Mouse (Mus musculus): ENCODE measurements around the gene Enpp1.
"Not testable (repeated sequence)": the region's sequence is repeated elsewhere in the genome, so short reads cannot be mapped to it uniquely, and the experiment has no call there.

Enpp1 gene

GRCm38 (mm10) chr10:24635884-24636283, 76.1 kb downstream of the Enpp1 start:
- DNase-seq: no peak

DNA sequence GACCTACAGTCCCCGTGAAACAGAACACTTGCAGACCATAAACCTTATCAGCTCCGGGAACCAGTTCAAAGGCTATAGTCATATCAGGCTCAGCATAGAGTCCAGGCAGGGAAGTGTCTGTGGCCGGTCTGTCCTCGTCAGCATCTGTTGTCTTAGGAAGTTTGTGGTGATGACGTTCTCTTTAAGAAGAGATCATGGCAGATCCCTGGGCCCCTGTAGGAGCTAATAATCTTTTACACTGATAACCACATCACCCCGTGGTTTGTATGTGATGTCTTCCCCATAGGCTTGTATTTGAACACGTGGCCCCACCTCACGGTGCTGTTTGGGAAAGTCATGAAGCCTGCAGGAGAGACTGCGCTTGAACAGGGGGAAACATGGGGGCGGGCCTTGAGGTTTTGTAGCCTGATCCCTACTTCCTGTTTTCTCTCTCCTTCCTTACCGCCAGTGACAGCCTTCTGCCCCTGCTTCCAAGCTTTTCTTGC, 76.6 kb downstream of the Enpp1 start:
- peak; percentile 38 for DNase-seq

DNA sequence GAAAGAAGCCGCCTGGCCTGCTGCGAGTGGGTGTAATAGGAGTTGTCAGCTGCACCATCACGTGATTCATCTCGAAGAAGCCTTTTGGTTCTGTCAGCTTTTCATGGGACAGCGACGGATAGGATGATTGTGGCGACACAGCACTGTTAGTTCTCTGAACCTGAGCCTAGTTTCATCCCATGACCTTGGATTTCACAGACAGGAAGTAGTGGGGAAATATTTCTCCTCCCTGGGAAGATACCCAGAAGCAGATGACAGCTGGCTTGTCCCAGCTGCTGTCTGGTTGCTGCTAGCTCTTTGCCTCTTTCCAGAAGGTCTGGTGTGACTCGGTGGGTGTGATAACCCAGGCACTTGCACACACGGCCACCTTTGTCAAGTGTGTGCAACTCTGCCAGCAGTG, 77.7 kb downstream of the Enpp1 start:
- peak; percentile 66 for DNase-seq

GRCm38 (mm10) chr10:24631122-24631521, 80.8 kb downstream of the Enpp1 start:
- DNase-seq: no peak

DNA sequence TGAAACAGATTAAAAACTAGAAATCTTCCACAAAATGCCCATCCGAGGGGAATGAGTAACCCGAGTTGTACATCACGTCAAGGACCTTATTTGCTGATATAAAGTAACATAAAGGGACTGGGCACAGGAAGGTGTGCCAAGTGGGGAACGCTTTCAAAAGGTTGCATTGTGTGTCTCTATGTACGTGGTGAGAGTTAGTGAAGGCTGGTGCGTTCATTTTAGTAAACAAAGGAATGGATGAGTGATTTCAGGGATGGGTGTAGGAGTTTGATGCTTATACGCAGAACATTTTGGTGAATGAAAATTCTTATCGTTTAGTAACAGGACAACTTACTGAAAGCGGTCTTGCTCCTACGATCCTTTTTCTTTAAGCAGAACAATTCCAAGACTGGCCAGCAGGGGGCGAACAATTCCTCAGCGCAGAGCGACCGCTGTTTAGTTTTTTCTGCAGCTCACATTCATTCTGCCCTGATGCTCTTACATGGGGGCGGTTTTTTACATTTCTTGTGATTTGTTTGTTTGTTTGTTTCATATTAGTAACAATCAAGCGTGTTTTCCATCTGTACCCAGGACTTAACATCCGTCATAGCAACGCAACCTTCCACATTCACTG, 81.4 kb downstream of the Enpp1 start:
- peak; percentile 89 for DNase-seq

DNA sequence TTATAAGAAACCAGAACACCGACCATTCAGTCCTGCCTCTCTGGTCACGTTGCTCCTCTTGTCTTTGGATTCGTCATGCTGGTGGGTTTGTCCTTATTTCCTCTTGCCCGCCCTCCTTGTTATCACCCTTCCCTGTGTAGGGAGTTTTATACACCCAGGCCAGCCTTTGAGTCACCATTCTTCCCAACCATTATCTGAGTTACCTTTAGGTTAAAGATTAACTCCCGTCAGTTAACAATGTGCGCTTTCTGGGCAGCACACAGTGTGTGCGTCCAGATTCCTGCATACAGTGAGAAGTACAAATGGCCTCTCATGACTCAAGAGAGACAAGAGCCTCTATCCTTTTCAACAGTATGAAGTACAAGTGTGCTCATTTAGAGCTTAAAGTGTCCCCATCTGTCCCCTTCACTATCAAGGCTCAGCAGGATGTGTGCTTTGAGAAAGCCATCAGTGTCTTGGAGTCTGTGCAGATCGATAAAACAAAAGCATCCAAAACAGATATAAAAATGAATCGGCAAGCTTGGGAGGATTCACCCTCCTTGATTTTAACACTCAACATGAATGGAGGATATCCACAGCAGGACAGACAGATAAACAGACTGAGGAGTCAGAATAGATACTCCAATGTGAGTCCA, 82.8 kb downstream of the Enpp1 start:
- no peak for DNase-seq

DNA sequence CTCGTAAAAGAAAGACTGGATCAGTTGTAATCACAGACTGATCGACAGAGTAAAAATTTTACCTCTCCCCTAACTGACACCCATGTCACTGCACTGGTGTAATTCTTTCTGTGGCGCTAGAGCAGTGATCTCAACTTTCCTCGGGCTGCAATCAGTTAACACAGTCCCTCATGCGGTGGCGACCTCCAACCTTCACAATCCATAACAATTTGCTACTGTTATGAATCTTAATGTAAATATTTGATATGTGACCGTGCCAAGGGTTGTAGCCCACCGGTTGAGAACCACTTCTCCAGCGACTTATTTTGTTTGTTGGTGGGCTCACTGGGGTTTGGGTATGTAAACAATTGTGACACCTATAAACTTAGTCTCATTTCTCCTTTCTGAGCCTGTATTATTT, 83.5 kb downstream of the Enpp1 start:
- DNase-seq: no peak

DNA sequence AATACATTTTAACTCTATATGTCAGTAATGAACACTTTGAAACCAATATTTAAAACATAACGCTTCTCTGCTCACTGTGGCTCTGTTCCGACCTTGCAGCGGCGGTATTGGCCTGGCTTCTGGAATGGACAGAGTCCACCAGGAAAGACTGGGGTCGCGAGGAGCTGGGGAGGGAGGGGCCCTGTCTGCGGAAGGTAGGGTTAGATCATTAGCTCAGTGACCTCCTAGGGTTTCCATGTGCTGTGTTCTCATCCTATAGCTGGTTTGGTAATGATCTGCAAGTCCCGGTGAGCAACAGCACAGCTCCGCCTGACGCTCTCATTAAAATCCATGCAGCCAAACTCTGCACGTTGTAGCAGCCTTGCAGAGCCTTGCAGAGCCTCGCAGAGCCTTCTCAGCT, 84.7 kb downstream of the Enpp1 start:
- no peak for DNase-seq

DNA sequence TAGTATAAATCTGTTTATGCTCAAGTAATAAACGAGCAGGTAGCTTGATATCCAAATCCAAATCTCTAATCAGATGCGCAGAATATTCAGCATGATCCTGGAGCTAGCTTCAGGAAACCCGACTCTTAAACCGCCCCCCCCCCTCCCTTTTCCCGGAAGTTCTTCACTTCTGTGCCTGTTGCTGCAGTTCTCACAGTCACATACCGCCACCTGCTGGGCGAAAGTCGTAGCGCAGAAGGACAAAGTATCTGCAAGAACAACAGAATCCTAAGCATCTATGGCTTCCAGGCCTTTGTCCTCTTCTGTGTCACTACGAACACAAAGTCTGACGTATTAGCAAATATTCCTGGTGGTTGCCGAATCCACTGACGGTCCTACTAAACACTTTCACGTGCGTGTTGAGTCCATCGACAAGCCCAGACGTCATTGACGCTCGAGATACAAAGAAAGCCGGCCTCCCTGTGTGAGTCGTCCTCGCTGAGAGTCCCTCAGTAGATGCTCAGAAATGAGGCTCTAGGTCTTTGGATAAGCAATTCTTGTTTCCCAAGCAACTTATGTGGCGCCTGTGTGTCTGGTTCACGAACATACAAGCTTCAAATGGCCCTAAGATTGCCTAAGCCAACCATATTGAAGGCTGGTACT, 86.8 kb downstream of the Enpp1 start:
- peak; percentile 95 for DNase-seq

DNA sequence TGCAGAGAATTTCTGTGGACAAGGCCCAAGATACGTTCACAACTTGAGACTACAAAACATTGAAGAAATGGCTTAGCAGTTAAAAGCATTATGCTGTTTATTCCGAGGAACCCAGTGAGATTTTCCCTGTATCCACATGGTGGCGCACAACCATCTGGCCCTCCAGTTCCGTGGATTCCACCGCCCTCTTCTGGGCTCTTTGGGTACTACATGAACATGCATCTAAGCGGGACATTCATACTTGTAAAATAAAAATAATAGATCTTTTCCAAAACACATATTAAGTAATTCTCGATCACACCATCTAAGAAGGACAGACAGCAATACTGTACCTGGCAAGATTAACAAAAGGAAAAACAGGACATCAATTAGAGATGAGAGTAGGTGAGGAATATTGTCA, 89.4 kb downstream of the Enpp1 start:
- peak; percentile 90 for DNase-seq

DNA sequence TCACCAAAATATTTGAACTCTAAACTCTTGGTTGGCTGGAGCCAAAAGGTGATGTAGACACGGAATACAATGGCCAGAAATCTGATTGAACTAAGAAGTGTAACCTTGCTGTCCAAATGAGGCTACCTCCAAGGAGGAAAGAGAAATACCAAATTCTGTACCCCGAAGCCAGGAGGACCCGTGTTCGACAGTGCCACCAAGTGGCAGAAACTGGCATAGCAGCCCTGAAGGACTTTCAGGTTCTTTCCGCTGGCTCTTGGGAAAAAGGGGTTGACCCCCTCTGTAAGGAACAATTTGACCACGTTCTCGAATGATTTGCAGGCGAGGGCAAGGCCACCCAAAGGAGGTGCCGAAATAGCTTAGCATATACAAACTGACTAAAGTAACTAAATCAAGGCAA, 90.4 kb downstream of the Enpp1 start:
- DNase-seq: peak; percentile 80

GRCm38 (mm10) chr10:24616572-24616971, 95.4 kb downstream of the Enpp1 start:
- not testable (repeated sequence) for DNase-seq

DNA sequence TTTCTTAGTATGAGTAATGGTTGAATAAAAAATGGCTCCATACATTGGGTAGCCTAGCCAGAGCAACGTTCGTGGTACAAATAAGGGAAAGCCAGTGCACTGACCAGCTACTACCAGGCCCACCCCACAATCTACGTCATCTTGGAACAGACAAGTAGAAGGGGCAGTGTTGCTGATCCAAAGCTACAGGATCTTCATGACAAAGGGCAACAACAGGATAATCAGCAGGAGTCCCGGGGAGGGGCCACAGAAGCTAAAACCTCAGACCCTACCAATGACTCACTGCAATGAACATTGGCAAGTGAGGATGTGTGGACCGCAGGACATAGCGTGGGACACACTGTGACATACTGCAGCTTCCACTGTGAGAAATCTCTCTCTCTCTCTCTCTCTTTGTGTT, 96.2 kb downstream of the Enpp1 start:
- DNase-seq: no peak

DNA sequence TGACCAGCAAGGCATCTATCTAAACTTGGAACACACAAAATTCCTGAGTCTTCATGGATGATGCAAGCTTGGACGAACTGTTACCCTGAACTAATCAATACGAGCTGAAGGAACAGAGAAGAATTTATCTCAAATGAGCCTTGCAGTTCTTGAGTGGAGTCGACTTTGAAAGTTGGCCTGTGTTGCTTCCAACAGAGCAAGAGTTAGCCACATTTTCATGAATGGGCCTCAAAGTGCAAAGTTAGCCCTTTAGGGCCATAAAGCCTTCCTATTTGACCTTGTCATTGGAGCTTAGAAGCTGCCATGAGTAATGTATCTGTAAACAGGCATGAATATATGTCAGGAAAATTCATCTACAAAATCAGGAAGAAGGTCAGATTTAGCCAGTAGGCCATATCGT, 97.2 kb downstream of the Enpp1 start:
- DNase-seq: no peak

DNA sequence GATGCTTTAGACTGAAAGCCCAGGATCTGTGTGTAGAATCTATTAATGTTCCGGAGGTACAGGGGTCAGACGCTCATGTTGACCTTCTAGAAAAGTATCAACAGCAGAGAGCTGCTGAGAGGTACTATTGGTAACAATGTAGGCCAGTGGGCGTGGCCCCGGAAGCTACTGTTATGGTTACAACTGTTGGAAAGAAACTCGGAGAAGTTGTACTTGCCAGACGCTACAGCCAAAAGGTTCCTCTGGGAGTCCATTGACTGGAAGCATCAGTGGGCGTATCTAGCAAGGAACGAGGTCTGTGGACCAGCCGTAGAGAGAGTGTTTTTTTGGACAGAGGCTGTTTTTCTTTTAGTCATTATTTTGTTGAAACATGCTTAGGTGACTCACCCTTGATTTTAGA, 102.2 kb downstream of the Enpp1 start:
- no peak for DNase-seq

DNA sequence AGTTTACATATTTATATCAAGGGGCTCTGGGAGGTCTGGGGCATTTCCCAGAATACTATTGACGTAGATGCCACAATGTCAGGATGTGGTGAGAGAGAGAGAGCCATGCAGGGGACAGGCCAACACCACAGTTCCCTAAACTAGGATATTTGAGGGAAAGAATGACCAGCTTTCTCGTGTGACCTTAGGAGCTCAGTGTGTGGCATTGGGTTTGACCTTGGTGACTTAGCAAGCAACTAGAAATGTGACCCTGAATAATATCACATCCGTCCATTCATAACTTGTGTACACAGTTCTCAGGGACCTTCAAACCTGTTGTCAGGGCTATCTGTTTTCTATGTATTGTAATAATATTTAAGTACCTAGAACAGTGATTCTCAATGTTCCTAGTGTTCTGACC, 102.8 kb downstream of the Enpp1 start:
- no peak for DNase-seq

DNA sequence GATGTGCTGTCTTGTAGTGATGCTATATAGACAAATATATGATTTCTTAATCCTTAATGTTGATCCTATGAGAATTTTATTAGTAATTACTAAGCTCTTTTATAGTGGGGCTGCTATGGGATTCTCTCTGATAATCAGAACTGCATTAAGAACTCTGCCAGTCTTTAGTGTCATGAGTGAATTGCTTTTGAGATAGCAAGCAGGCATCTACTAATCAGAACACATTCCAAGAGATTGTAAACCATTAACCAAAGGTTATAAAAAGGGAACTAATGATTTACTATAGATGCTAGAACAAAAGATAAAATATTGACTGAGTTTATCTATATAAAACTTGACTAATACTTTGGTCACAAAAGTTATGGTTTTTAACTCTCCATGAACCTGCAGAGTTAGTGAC, 108.2 kb downstream of the Enpp1 start:
- DNase-seq: no peak

- DNase-seq: no peak
Observed at GRCm38 (mm10) chr10:24603035-24603434, 108.9 kb downstream of the Enpp1 start.

- DNase-seq: no peak
Observed at GRCm38 (mm10) chr10:24599802-24600201, 112.2 kb downstream of the Enpp1 start.

- DNase-seq: no peak
Observed at GRCm38 (mm10) chr10:24598693-24599092, 113.3 kb downstream of the Enpp1 start.

DNA sequence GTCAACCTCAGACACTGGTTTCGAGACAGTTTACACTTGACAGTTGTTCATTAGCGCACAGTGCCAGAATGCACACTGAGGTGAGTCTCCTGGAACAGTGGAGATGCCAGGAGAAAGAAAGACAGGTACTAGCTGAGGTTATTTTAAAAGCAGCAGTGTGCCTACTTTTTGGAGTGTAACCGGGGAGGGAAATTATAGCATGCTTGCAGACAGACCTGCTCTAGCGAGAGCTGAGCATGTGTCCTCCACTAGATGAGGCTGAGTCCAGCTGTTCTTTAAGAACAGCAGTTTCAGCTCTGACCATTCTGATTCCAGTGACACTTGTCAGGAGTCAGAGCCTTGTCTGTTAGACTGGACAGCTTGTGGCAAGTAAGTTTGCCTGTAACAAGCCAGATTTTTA, 114.2 kb downstream of the Enpp1 start:
- no peak for DNase-seq

DNA sequence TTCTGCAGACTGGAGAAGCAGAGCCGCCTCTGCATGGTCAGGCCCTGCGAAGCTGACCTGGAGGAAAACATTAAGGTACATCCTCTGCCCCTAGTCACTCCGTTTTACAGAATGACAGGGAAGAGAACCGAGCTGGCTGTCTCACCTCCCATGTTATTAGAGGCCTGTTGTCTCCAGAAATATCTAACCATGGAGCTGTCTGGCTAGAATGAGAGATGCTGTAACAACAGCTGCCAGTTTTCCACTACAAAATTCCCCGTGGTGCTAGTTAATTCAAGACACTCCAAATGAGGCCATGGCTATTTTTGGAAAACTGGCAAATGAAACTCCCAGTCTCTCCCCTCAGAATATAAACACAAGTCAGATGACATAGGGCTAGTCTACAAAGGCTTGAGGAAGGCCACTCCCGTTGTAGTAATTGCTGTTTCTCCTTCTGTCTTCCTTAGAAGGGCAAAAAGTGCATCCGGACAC, 115.1 kb downstream of the Enpp1 start:
- no peak for DNase-seq

DNA sequence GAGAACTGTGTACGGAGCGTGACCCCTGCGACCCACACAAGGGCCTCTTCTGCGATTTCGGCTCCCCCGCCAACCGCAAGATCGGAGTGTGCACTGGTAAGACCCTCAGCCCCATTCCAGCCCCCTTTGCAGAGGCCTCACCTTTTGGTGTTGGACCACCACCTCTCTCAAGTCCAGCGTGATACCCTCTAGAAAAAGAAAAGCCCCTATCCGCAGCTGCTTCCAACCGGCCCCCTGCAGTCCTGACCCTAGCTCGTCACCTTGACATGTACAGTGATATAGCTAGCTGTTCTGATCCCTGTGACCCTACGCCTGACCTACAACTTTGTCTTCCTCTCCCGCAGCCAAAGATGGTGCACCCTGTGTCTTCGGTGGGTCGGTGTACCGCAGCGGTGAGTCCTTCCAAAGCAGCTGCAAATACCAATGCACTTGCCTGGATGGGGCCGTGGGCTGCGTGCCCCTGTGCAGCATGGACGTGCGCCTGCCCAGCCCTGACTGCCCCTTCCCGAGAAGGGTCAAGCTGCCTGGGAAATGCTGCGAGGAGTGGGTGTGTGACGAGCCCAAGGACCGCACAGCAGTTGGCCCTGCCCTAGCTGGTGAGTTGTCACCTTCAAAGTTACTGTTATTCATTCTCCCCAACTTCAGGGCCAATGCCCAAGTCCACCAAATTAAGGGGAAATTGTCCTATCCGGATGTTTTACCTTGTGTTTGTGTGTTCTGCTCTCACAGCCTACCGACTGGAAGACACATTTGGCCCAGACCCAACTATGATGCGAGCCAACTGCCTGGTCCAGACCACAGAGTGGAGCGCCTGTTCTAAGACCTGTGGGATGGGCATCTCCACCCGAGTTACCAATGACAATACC, 115.7 kb downstream of the Enpp1 start:
- peak; percentile 76 for DNase-seq

Data from kidney, postnatal 10 days (tissue).